Mouse (Mus musculus) gastrocnemius, adult 2 months (tissue): ENCODE measurements around the gene Obscn. TPM values are rescaled to one million over a fixed set of nuclear protein-coding genes. Genes with fewer than 3 reads are reported as not detected.

Source experiments
- DNase-seq: peaks from one replicate; pipeline ENCODE4 v3.0.0; 2022
- H3K27ac ChIP-seq: fragments of 200-600 bp; 2 replicates; pipeline ENCODE4 v1.8.1; 2022; ENCODE audit warnings: mild to moderate bottlenecking
- H3K4me3 ChIP-seq: fragments of 200-600 bp; 2 replicates; pipeline ENCODE4 v1.8.1; 2022; ENCODE audit warnings: mild to moderate bottlenecking, moderate library complexity
- CTCF ChIP-seq: fragments of 200-600 bp; IDR thresholded peaks from 2 replicates; pipeline ENCODE4 v1.8.1; 2022; ENCODE audit warnings: antibody characterized with exemption, mild to moderate bottlenecking, moderate library complexity
- intact Hi-C: fragments of 180-260 bp; cut with DNase I; formaldehyde crosslinking; loops from one replicate; pipeline ENCODE4 v1.15.1; 2025
- total RNA-seq, 2 experiments: library from RNA; stranded (reverse); gene quantifications; 2 replicates each; pipeline ENCODE4 v1.2.3; 2021

The Obscn gene
- total RNA-seq, 2 experiments from 2014 or later, result 1,792 to 1,942 TPM

GRCm38 (mm10) chr11:58999830-59000229, 136.4 kb downstream of the Obscn start:
- Histone ChIP-seq H3K27ac (no peak overlapping the region), H3K4me3 (no peak overlapping the region)
- no peak for DNase-seq
- intact Hi-C loops, result no loop called here
- no peak for TF ChIP-seq CTCF

- TF ChIP-seq CTCF, result no peak
- DNase-seq, result no peak
- intact Hi-C loops, result no loop called here
- no peak overlapping the region for H3K4me3 ChIP-seq
- H3K27ac ChIP-seq, result peak overlapping the region; percentile 35
Observed at GRCm38 (mm10) chr11:58999158-58999557, 137.0 kb downstream of the Obscn start.

- no peak overlapping the region for H3K4me3 ChIP-seq
- no peak for DNase-seq
- intact Hi-C loops, result no loop called here
- no peak overlapping the region for H3K27ac ChIP-seq
- no peak for TF ChIP-seq CTCF
Observed at GRCm38 (mm10) chr11:58997541-58997940, 138.7 kb downstream of the Obscn start.

GRCm38 (mm10) chr11:58995807-58996370, 140.3 kb downstream of the Obscn start:
- intact Hi-C loops, result no loop called here
- no peak overlapping the region for H3K27ac ChIP-seq
- no peak for DNase-seq
- TF ChIP-seq CTCF, result no peak
- H3K4me3 ChIP-seq, result no peak overlapping the region

DNA sequence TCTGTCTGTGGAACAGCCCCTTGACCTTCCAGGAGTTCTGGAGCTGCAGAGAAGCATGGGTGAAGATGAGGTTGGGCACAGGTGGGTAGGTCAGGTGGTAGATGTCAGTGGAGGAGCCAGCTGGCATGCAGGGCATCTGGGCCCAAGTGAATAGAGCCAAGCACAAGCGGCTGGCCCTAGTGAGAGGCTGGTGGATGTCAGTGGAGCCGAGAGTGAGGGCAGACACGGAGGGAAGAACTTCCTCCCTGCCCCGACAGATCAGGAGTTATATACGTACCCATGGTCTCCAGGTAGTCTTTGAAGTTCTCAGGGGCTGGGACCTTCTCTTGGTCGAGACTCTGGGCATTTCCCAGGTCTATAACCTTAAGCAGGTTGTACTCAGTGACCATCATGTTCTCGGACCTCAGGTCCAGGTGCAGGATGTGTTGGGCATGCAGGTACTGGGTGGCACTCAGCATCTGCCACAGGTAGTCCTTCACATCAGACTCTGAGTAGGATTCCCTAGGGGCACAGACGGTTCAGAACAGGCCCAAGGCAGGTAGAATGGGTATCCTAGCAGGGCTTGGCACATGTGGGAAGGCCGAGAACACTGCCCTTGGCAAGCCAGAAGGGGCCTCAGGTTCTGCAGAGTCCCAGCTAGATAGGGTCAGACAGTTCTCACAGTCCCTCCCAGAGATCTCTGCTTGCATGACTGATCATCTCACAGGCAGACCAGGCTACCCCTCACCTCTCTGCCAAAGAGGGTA, 141.0 kb downstream of the Obscn start:
- DNase-seq, result no peak
- TF ChIP-seq CTCF, result no peak
- H3K27ac ChIP-seq, result no peak overlapping the region
- no peak overlapping the region for H3K4me3 ChIP-seq
- intact Hi-C loops, result no loop called here

DNA sequence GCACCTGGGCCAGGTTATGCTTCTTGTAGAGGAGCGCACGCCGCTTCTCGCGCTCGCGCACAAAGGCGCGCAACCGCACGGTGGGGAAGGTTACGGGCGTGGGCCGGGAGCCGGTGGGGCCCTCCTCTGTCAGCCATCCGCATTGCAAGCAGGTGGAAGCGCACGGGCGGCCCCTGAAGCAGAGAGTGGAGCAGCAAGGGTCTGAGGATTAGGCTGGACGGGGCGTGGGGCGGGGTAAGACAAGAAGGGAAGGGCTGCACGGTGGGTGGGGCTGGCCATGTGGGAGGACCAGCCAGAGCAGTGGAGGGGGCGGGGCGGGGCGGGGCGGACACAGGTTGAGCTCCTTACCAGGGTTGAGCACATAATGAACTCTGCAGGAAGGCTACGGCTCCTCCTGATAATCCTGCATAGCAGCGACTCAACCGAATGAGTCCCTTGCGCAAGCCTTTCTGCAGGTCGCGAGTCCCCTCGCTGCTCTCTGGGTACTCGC, 141.8 kb downstream of the Obscn start:
- peak overlapping the region; percentile 53 for H3K4me3 ChIP-seq
- intact Hi-C loops, result no loop called here
- 0 out of 2 replicates have a peak, but pooled peaks have one; percentile 10 for TF ChIP-seq CTCF
- H3K27ac ChIP-seq, result no peak overlapping the region; the same call in 1 of the 2 replicates
- DNase-seq, result no peak

DNA sequence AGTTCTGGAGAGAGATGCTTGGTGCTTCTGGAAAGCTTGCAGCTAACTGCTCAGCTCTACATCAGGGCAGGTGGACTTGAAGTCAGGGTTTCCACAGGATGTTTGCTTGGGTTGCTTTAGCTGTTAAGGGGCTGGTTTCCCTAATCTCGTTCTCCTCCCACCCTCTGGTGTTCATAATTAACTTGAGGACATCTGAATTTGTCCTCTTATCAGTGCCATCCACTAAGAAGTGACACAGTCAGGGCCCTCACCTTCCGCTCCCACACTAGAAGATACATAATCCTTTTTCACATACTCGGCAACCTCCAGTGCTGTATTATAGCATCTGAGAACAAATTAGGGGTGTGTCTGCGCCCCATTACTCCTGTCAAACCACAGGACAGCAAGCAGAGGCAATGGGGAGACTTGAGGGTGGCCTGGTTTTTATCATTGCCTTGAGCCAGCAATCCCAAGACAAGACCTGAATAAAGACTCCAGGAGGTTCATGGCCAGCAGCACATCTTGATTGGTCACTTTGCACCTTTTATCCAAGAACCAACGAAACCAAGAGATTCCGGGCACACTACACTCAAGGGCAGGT, 143.0 kb downstream of the Obscn start:
- TF ChIP-seq CTCF, result no peak
- DNase-seq, result no peak
- Histone ChIP-seq H3K4me3 (no peak overlapping the region), H3K27ac (no peak overlapping the region)
- intact Hi-C loops, result no loop called here

DNA sequence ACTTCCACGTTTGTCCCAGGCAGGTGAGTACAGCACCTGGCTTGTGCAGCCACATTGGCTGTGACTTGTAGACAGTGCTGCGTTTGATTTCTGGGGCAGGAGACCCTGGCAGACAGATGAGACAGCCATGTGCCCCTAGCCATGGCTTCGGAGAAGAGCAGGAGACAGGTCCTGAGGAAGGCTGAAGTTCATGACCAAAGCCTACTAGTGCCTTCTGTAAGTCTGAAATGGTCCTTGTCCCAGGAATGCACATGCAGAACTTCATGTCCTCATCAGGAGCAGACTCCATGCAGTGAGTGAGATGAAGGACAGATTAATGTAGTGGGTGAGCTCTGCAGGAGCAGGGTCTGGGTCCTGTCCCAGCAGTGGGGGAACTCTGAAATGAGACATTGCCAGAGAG, 144.3 kb downstream of the Obscn start:
- intact Hi-C loops, result no loop called here
- Histone ChIP-seq H3K27ac (no peak overlapping the region), H3K4me3 (no peak overlapping the region)
- TF ChIP-seq CTCF, result no peak
- no peak for DNase-seq

GRCm38 (mm10) chr11:58990794-58991193, 145.4 kb downstream of the Obscn start:
- intact Hi-C loops, result no loop called here

GRCm38 (mm10) chr11:58990141-58990540, 146.1 kb downstream of the Obscn start:
- DNase-seq, result no peak
- H3K4me3 ChIP-seq, result no peak overlapping the region
- no peak for TF ChIP-seq CTCF
- intact Hi-C loops, result no loop called here
- H3K27ac ChIP-seq, result no peak overlapping the region

More at GRCm38 (mm10) chr11:58990794-58991193, 145.4 kb downstream of the Obscn start:
- Histone ChIP-seq H3K4me3 (no peak overlapping the region), H3K27ac (no peak overlapping the region)
- TF ChIP-seq CTCF, result no peak
- no peak for DNase-seq

- no peak for DNase-seq
- no peak overlapping the region for H3K4me3 ChIP-seq
- intact Hi-C loops, result no loop called here
- no peak for TF ChIP-seq CTCF
- no peak overlapping the region for H3K27ac ChIP-seq
Observed at GRCm38 (mm10) chr11:58989166-58989565, 147.0 kb downstream of the Obscn start.

- intact Hi-C loops, result no loop called here
- DNase-seq, result no peak
- peak overlapping the region; percentile 84 for H3K27ac ChIP-seq
- TF ChIP-seq CTCF, result no peak
- no peak overlapping the region for H3K4me3 ChIP-seq
Observed at GRCm38 (mm10) chr11:58985299-58985917, 150.8 kb downstream of the Obscn start.

DNA sequence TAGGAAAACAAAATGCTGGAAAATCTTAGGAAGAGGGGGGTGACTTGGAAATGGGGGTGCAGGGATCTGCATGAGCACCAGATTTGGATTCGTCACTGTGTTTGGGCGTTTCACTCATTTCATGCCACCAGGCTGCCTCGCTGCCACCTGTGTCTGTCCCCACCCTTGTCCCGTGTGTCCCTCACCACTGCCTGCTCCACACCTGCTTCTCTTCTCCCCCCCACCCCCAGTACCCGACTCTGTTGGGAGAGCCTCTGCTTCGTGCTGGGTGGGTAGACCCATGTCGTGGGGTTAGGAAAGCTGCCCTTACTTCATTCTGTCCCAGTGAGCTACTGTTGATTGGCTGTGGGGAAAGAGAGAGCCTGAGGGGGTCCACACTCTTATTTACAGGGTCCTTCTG, 151.5 kb downstream of the Obscn start:
- intact Hi-C loops, result no loop called here
- TF ChIP-seq CTCF, result no peak

More for the DNA sequence above, 151.5 kb downstream of the Obscn start:
- peak overlapping the region; percentile 84 for H3K27ac ChIP-seq
- DNase-seq, result no peak
- H3K4me3 ChIP-seq, result no peak overlapping the region
